Mouse (Mus musculus): ENCODE results near the gene Gm28048. TPM values are rescaled to one million over a fixed set of nuclear protein-coding genes. Genes with fewer than 3 reads are reported as not detected.

The Gm28048 gene
- total and polyA plus RNA-seq, 2 experiments, result 13.0 TPM; not detected in 1

- peaks cover 54% of the 10 kb centered on the region for H3K36me3 ChIP-seq (ENCODE audit: control insufficient read depth, insufficient read depth, low read length)
- no peak overlapping the region for H3K27ac ChIP-seq (replicated peaks; ENCODE audit: insufficient read depth, low read depth, low read length)
- TF ChIP-seq POLR2A (IDR thresholded peaks at IDR 0.05; ENCODE audit: extremely low read depth, insufficient read depth, low read length) (no peak), CTCF (IDR thresholded peaks at IDR 0.05; ENCODE audit: low read depth, low read length) (no peak)
- WGBS, result 93% methylated on average over 4 of the region's 4 CpGs
- peaks cover 7% of the 10 kb centered on the region for H3K4me1 ChIP-seq (ENCODE audit: control insufficient read depth, insufficient read depth, low read length)
- DNase-seq (ENCODE audit: extremely low read depth, low read depth, low spot score), result no peak
- H3K27me3 ChIP-seq (ENCODE audit: control insufficient read depth, insufficient read depth, low read length), result no peaks in the 10 kb centered on the region
- no peak overlapping the region for H3K9ac ChIP-seq (ENCODE audit: low read depth, low read length)
- H3K79me2 ChIP-seq (ENCODE audit: control insufficient read depth, insufficient read depth, low read length), result peaks cover 15% of the 10 kb centered on the region
- H3K4me3 ChIP-seq (ENCODE audit: insufficient read depth, low read depth, low read length), result no peak overlapping the region
Measured at GRCm38 (mm10) chr11:22995461-22995860, 13.6 kb upstream of the Gm28048 start.

- H3K9ac ChIP-seq (ENCODE audit: low read depth, low read length), result no peak overlapping the region
- H3K27me3 ChIP-seq (ENCODE audit: control insufficient read depth, insufficient read depth, low read length), result no peaks in the 10 kb centered on the region
- DNase-seq (ENCODE audit: extremely low read depth, low read depth, low spot score), result no peak
- peaks cover 7% of the 10 kb centered on the region for H3K4me1 ChIP-seq (ENCODE audit: control insufficient read depth, insufficient read depth, low read length)
- no peak for TF ChIP-seq CTCF (IDR thresholded peaks at IDR 0.05; ENCODE audit: low read depth, low read length)
- TF ChIP-seq POLR2A (IDR thresholded peaks at IDR 0.05; ENCODE audit: extremely low read depth, insufficient read depth, low read length), result no peak
- peaks cover 42% of the 10 kb centered on the region for H3K36me3 ChIP-seq (ENCODE audit: control insufficient read depth, insufficient read depth, low read length)
- no peak overlapping the region for H3K27ac ChIP-seq (replicated peaks; ENCODE audit: insufficient read depth, low read depth, low read length)
- no peak overlapping the region for H3K4me3 ChIP-seq (ENCODE audit: insufficient read depth, low read depth, low read length)
- 78% methylated on average over 2 of the region's 2 CpGs for WGBS
- H3K79me2 ChIP-seq (ENCODE audit: control insufficient read depth, insufficient read depth, low read length), result peaks cover 15% of the 10 kb centered on the region
Measured at GRCm38 (mm10) chr11:22994271-22994670, 12.4 kb upstream of the Gm28048 start.

- H3K4me3 ChIP-seq (ENCODE audit: insufficient read depth, low read depth, low read length), result peak overlapping the region; percentile 81
- peaks cover 7% of the 10 kb centered on the region for H3K4me1 ChIP-seq (ENCODE audit: control insufficient read depth, insufficient read depth, low read length)
- TF ChIP-seq CTCF (IDR thresholded peaks at IDR 0.05; ENCODE audit: low read depth, low read length) (no peak), POLR2A (IDR thresholded peaks at IDR 0.05; ENCODE audit: extremely low read depth, insufficient read depth, low read length) (no peak)
- H3K36me3 ChIP-seq (ENCODE audit: control insufficient read depth, insufficient read depth, low read length), result peaks cover 22% of the 10 kb centered on the region
- H3K27ac ChIP-seq (replicated peaks; ENCODE audit: insufficient read depth, low read depth, low read length), result no peak overlapping the region
- WGBS, result 6% methylated on average over 14 of the region's 14 CpGs
- peaks cover 15% of the 10 kb centered on the region for H3K79me2 ChIP-seq (ENCODE audit: control insufficient read depth, insufficient read depth, low read length)
- H3K9ac ChIP-seq (ENCODE audit: low read depth, low read length), result peak overlapping the region; percentile 73
- no peak for DNase-seq (ENCODE audit: extremely low read depth, low read depth, low spot score)
- no peaks in the 10 kb centered on the region for H3K27me3 ChIP-seq (ENCODE audit: control insufficient read depth, insufficient read depth, low read length)
Measured at GRCm38 (mm10) chr11:22991218-22991835, 9.4 kb upstream of the Gm28048 start.

DNA sequence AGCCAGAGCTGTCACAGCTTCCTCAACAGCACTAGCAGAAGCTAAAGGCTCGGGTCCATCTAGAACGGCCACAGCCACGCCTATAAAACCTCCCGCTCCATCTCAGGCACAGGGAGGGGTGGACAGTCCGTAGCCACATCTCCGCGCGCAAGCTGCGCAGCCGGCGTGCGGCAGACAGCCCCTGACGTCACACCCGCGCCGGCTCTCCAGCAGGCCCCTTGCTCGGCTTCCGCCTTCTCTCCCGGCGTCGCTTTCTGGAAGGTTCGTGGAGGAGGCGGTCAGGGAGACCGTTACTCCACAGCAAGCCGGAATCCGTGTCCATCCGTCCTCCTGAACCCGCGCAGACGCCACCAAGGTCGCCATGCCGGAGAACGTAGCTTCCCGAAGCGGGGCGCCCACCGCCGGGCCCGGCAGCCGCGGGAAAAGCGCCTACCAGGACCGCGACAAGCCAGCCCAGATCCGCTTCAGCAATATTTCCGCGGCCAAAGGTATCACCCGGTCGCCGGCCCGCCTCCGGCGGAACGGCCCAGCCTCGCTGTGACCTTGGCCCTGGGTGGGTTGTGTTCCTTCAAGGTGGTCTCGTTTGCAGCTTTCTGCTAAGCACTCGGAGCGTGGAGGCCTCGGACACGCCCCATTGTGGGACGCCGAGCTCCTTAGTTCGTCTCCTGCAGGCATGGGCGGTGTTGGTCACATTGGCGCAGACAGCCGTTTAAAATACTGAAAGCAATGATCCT, 8.7 kb upstream of the Gm28048 start, which contains the start of gene Cct4:
Gene Cct4, plus strand, starts transcription at position 127 of the 734 bp plus-strand sequence.
- DNase-seq (ENCODE audit: extremely low read depth, low read depth, low spot score), result peak; percentile 91
- H3K27ac ChIP-seq (replicated peaks; ENCODE audit: insufficient read depth, low read depth, low read length), result peak within 1 kb of the TSS; percentile 68
- peak within 1 kb of the TSS; percentile 81 for H3K4me3 ChIP-seq (ENCODE audit: insufficient read depth, low read depth, low read length)
- peaks cover 7% of the 10 kb centered on the region for H3K4me1 ChIP-seq (ENCODE audit: control insufficient read depth, insufficient read depth, low read length)
- WGBS, result under 1% methylated on average over 66 of the region's 66 CpGs
- peaks cover 16% of the 10 kb centered on the region for H3K36me3 ChIP-seq (ENCODE audit: control insufficient read depth, insufficient read depth, low read length)
- peaks cover 15% of the 10 kb centered on the region for H3K79me2 ChIP-seq (ENCODE audit: control insufficient read depth, insufficient read depth, low read length)
- H3K9ac ChIP-seq (ENCODE audit: low read depth, low read length), result peak within 1 kb of the TSS; percentile 73
- H3K27me3 ChIP-seq (ENCODE audit: control insufficient read depth, insufficient read depth, low read length), result no peaks in the 10 kb centered on the region
- no peak for TF ChIP-seq CTCF (IDR thresholded peaks at IDR 0.05; ENCODE audit: low read depth, low read length)
- peak; percentile 66; the same call in 1 of the 2 replicates for TF ChIP-seq POLR2A (IDR thresholded peaks at IDR 0.05; ENCODE audit: extremely low read depth, insufficient read depth, low read length)

- Histone ChIP-seq H3K27me3 (ENCODE audit: control insufficient read depth, insufficient read depth, low read length) (no peaks in the 10 kb centered on the region), H3K4me1 (ENCODE audit: control insufficient read depth, insufficient read depth, low read length) (peaks cover 7% of the 10 kb centered on the region), H3K79me2 (ENCODE audit: control insufficient read depth, insufficient read depth, low read length) (peaks cover 15% of the 10 kb centered on the region), H3K36me3 (ENCODE audit: control insufficient read depth, insufficient read depth, low read length) (peaks cover 11% of the 10 kb centered on the region), H3K9ac (ENCODE audit: low read depth, low read length) (no peak overlapping the region), H3K4me3 (ENCODE audit: insufficient read depth, low read depth, low read length) (peak overlapping the region; percentile 81; the same call in 1 of the 2 replicates), H3K27ac (replicated peaks; ENCODE audit: insufficient read depth, low read depth, low read length) (no peak overlapping the region)
- 57% methylated on average over 1 of the region's 1 CpGs for WGBS
- TF ChIP-seq POLR2A (IDR thresholded peaks at IDR 0.05; ENCODE audit: extremely low read depth, insufficient read depth, low read length) (no peak), CTCF (IDR thresholded peaks at IDR 0.05; ENCODE audit: low read depth, low read length) (no peak)
- no peak for DNase-seq (ENCODE audit: extremely low read depth, low read depth, low spot score)
Measured at GRCm38 (mm10) chr11:22989786-22990185, 7.9 kb upstream of the Gm28048 start.
